Mouse (Mus musculus): Measurements from ENCODE around the gene Plin3.
A peak's percentile ranks its signal among the peaks of the same experiment; 100 is the strongest.

DNA sequence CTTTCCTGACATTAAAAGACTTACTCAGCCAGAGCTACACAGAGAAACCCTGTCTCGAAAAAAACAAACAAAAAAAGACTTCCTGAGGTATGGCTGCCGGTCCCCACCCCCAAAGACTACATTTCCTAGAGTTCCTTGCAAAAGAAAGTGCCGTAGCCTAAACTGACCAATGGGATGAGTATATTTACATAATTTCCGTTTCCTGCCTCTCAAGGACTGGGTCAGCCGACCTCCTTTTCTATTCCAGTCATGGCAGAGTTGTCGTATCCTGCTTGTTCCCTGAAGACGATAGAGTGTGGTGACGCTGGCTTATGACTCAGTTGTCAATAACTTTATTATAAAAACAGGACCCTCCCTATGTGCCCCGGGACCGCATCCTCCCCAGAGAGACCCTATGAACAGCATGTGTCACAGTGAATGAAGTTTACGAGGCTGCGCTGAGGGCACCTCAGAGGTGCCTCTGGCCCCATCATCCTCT, 23.5 kb downstream of the Plin3 start:
- TF ChIP-seq CTCF (IDR thresholded peaks at IDR 0.05) (no peak), POLR2A (IDR thresholded peaks at IDR 0.05; ENCODE audit: insufficient read depth, low read depth, low read length) (peak; percentile 94)

Measured in heart, adult 2 months (tissue).